Mouse (Mus musculus) forebrain, embryonic 15.5 days (tissue): ENCODE data around the gene Sh3bp5. TPM values are rescaled to one million over a fixed set of nuclear protein-coding genes. Genes with fewer than 3 reads are reported as not detected.

ENCODE experiments used
- ATAC-seq: fragments of 200-750 bp; cut with Nextera tagmentation; replicated peaks from 2 replicates; pipeline ENCODE4 v1.8.0; 2017; ENCODE audit warnings: mild to moderate bottlenecking, moderate TSS enrichment, moderate library complexity
- H3K27ac ChIP-seq: fragments of 300-500 bp; sonication (generic); replicated peaks from 2 replicates; pipeline ENCODE4 v1.5.1; 2015; ENCODE audit warnings: mild to moderate bottlenecking, inconsistent platforms
- H3K27me3 ChIP-seq: fragments of 300-500 bp; sonication (generic); 2 replicates; pipeline ENCODE4 v1.6.1; 2015; ENCODE audit warnings: inconsistent platforms
- H3K36me3 ChIP-seq: fragments of 300-500 bp; sonication (generic); 2 replicates; pipeline ENCODE4 v1.6.1; 2015; ENCODE audit warnings: mild to moderate bottlenecking, inconsistent platforms
- H3K4me1 ChIP-seq: fragments of 300-500 bp; sonication (generic); 2 replicates; pipeline ENCODE4 v1.6.1; 2015; ENCODE audit warnings: inconsistent platforms
- H3K4me2 ChIP-seq: fragments of 300-500 bp; sonication (generic); replicated peaks from 2 replicates; pipeline ENCODE4 v1.6.1; 2015; ENCODE audit warnings: mild to moderate bottlenecking, inconsistent platforms
- H3K4me3 ChIP-seq: fragments of 300-500 bp; sonication (generic); 2 replicates; pipeline ENCODE4 v1.5.1; 2015; ENCODE audit warnings: mild to moderate bottlenecking, inconsistent platforms
- H3K9ac ChIP-seq: fragments of 300-500 bp; sonication (generic); replicated peaks from 2 replicates; pipeline ENCODE4 v1.6.1; 2015; ENCODE audit warnings: mild to moderate bottlenecking, inconsistent platforms
- H3K9me3 ChIP-seq: fragments of 300-500 bp; sonication (generic); 2 replicates; pipeline ENCODE4 v1.6.1; 2016; ENCODE audit warnings: inconsistent platforms
- WGBS: fragments of 180-500 bp; shearing (Covaris S2); methylation state at CpG from one replicate; pipeline ENCODE4 v1.1.7; 2015; ENCODE audit warnings: mixed read lengths; 5-methylcytosine and 5-hydroxymethylcytosine counted together
- polyA plus RNA-seq: library from polyadenylated mRNA; unstranded; fragments of >200 nt; fragmentation: Nextera tagmentation; extraction: Ambion mirVana; gene quantifications from 2 replicates; pipeline ENCODE4 v1.2.1, GENCODE M21; 2015

Sh3bp5 gene
- polyA plus RNA-seq, 1 experiment from 2014 or later = 115 TPM

DNA sequence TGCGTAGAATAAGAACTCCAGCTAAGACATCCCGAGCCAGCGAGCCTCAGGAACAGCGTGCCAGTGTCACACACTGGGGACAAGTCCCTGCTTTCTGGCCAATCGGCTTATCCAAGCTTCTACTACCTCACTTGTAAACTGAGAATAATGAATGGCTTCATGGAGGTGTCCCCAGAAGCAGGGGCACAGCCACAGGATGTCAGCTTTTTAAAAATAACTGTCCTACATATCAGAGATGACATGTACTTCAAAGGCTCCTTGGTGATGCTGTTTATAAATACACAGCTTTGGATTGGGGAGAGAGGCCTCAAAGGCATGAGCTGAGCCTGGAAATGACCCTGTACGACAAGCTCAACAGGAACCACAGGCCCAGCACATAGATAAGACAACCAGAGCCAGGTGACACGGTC lies 20.9 kb downstream of the Sh3bp5 start:
- Histone ChIP-seq H3K27ac (no peak overlapping the region), H3K4me1 (0 out of 2 replicates have a peak, but pooled peaks cover 2% of the 10 kb centered on the region), H3K9me3 (no peaks in the 10 kb centered on the region), H3K4me2 (no peak overlapping the region), H3K27me3 (no peaks in the 10 kb centered on the region), H3K9ac (no peak overlapping the region), H3K36me3 (peaks cover 10% of the 10 kb centered on the region; the same call in 1 of the 2 replicates), H3K4me3 (no peak overlapping the region)
- ATAC-seq = no peak
- WGBS = 82% methylated on average over 7 of the region's 7 CpGs

- no peak for ATAC-seq
- Histone ChIP-seq H3K9ac (no peak overlapping the region), H3K4me2 (no peak overlapping the region), H3K36me3 (peaks cover 10% of the 10 kb centered on the region; the same call in 1 of the 2 replicates), H3K27ac (no peak overlapping the region), H3K4me1 (0 out of 2 replicates have a peak, but pooled peaks cover 2% of the 10 kb centered on the region), H3K27me3 (no peaks in the 10 kb centered on the region), H3K9me3 (no peaks in the 10 kb centered on the region), H3K4me3 (no peak overlapping the region)
- WGBS = 81% methylated on average over 10 of the region's 10 CpGs
Observed at GRCm38 (mm10) chr14:31414235-31414966, 21.5 kb downstream of the Sh3bp5 start.

GRCm38 (mm10) chr14:31413475-31414086 lies 22.3 kb downstream of the Sh3bp5 start:
- Histone ChIP-seq H3K27me3 (no peaks in the 10 kb centered on the region), H3K27ac (no peak overlapping the region), H3K4me3 (no peak overlapping the region), H3K4me1 (0 out of 2 replicates have a peak, but pooled peaks cover 2% of the 10 kb centered on the region), H3K4me2 (no peak overlapping the region), H3K9ac (no peak overlapping the region), H3K36me3 (peaks cover 10% of the 10 kb centered on the region; the same call in 1 of the 2 replicates), H3K9me3 (no peaks in the 10 kb centered on the region)
- 29% methylated on average over 6 of the region's 6 CpGs for WGBS
- ATAC-seq = no peak

GRCm38 (mm10) chr14:31412651-31413056 lies 23.2 kb downstream of the Sh3bp5 start:
- no peak overlapping the region for H3K4me2 ChIP-seq
- no peaks in the 10 kb centered on the region for H3K27me3 ChIP-seq
- no peak for ATAC-seq
- WGBS = 88% methylated on average over 10 of the region's 10 CpGs
- no peak overlapping the region for H3K27ac ChIP-seq
- no peak overlapping the region for H3K9ac ChIP-seq
- H3K4me3 ChIP-seq = no peak overlapping the region
- peaks cover 10% of the 10 kb centered on the region; the same call in 1 of the 2 replicates for H3K36me3 ChIP-seq
- H3K9me3 ChIP-seq = no peaks in the 10 kb centered on the region
- H3K4me1 ChIP-seq = 0 out of 2 replicates have a peak, but pooled peaks cover 2% of the 10 kb centered on the region

GRCm38 (mm10) chr14:31410737-31411136 lies 25.1 kb downstream of the Sh3bp5 start:
- Histone ChIP-seq H3K9ac (no peak overlapping the region), H3K4me3 (no peak overlapping the region), H3K4me1 (0 out of 2 replicates have a peak, but pooled peaks cover 2% of the 10 kb centered on the region), H3K9me3 (no peaks in the 10 kb centered on the region), H3K36me3 (peaks cover 16% of the 10 kb centered on the region), H3K27ac (no peak overlapping the region), H3K27me3 (no peaks in the 10 kb centered on the region), H3K4me2 (no peak overlapping the region)
- no peak for ATAC-seq
- WGBS = 88% methylated on average over 4 of the region's 4 CpGs

GRCm38 (mm10) chr14:31410123-31410724 lies 25.7 kb downstream of the Sh3bp5 start:
- Histone ChIP-seq H3K9ac (no peak overlapping the region), H3K36me3 (peaks cover 19% of the 10 kb centered on the region), H3K4me3 (no peak overlapping the region), H3K9me3 (no peaks in the 10 kb centered on the region), H3K27ac (no peak overlapping the region), H3K4me2 (no peak overlapping the region), H3K27me3 (no peaks in the 10 kb centered on the region), H3K4me1 (0 out of 2 replicates have a peak, but pooled peaks cover 2% of the 10 kb centered on the region)
- WGBS = 90% methylated on average over 9 of the region's 9 CpGs
- no peak for ATAC-seq

GRCm38 (mm10) chr14:31408666-31409065 lies 27.2 kb downstream of the Sh3bp5 start:
- WGBS = 78% methylated on average over 8 of the region's 8 CpGs
- no peaks in the 10 kb centered on the region for H3K9me3 ChIP-seq
- no peak overlapping the region for H3K4me3 ChIP-seq
- no peak overlapping the region for H3K27ac ChIP-seq
- peaks cover 19% of the 10 kb centered on the region for H3K36me3 ChIP-seq
- no peak for ATAC-seq
- no peaks in the 10 kb centered on the region for H3K27me3 ChIP-seq
- H3K9ac ChIP-seq = no peak overlapping the region
- no peaks in the 10 kb centered on the region for H3K4me1 ChIP-seq
- no peak overlapping the region for H3K4me2 ChIP-seq

- Histone ChIP-seq H3K9ac (no peak overlapping the region), H3K4me1 (no peaks in the 10 kb centered on the region), H3K4me2 (no peak overlapping the region), H3K36me3 (peaks cover 22% of the 10 kb centered on the region), H3K27ac (no peak overlapping the region), H3K4me3 (no peak overlapping the region), H3K27me3 (no peaks in the 10 kb centered on the region), H3K9me3 (no peaks in the 10 kb centered on the region)
- ATAC-seq = no peak
- WGBS = 87% methylated on average over 6 of the region's 6 CpGs
Observed at GRCm38 (mm10) chr14:31407911-31408604, 27.8 kb downstream of the Sh3bp5 start.

DNA sequence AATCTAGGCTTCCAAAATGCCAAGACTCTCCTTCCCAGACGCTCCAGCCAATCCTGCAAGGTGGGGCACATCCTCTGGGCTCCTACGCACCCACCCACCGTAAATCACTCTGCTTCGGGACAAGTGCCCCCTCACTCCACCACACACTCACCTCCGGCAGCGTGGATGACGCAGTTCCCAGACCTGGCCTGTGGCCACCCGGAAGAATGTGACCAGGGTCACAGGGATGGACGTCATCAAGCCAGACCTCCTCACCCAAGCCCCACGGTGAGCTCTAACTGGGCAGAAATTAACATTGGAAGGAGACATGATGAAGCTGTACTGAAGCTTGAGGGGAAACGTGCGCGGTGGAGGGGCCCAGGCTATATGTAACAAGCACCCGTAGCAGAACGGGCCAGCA lies 28.7 kb downstream of the Sh3bp5 start:
- H3K36me3 ChIP-seq = peaks cover 22% of the 10 kb centered on the region
- WGBS = 91% methylated on average over 15 of the region's 15 CpGs
- H3K4me2 ChIP-seq = no peak overlapping the region
- no peak overlapping the region for H3K9ac ChIP-seq
- no peak for ATAC-seq
- H3K27me3 ChIP-seq = no peaks in the 10 kb centered on the region
- no peaks in the 10 kb centered on the region for H3K9me3 ChIP-seq
- no peaks in the 10 kb centered on the region for H3K4me1 ChIP-seq
- H3K27ac ChIP-seq = no peak overlapping the region
- no peak overlapping the region for H3K4me3 ChIP-seq

- no peak for ATAC-seq
- Histone ChIP-seq H3K4me2 (no peak overlapping the region), H3K9me3 (no peaks in the 10 kb centered on the region), H3K27me3 (no peaks in the 10 kb centered on the region), H3K4me3 (no peak overlapping the region), H3K4me1 (no peaks in the 10 kb centered on the region), H3K9ac (no peak overlapping the region), H3K36me3 (peaks cover 20% of the 10 kb centered on the region), H3K27ac (no peak overlapping the region)
- 84% methylated on average over 12 of the region's 12 CpGs for WGBS
Observed at GRCm38 (mm10) chr14:31406154-31406810, 29.6 kb downstream of the Sh3bp5 start.

- H3K36me3 ChIP-seq = peaks cover 16% of the 10 kb centered on the region
Observed at GRCm38 (mm10) chr14:31405652-31406051, 30.2 kb downstream of the Sh3bp5 start.

More at GRCm38 (mm10) chr14:31405652-31406051, 30.2 kb downstream of the Sh3bp5 start:
- WGBS = 85% methylated on average over 6 of the region's 6 CpGs
- H3K27ac ChIP-seq = no peak overlapping the region
- no peak overlapping the region for H3K4me2 ChIP-seq
- H3K9me3 ChIP-seq = no peaks in the 10 kb centered on the region
- H3K4me3 ChIP-seq = no peak overlapping the region
- no peak for ATAC-seq
- H3K4me1 ChIP-seq = no peaks in the 10 kb centered on the region
- H3K9ac ChIP-seq = no peak overlapping the region
- no peaks in the 10 kb centered on the region for H3K27me3 ChIP-seq
